Mouse (Mus musculus) spleen, adult 2 months (tissue): Measurements from ENCODE around the gene Tpt1. TPM values are rescaled to one million over a fixed set of nuclear protein-coding genes. Genes with fewer than 3 reads are reported as not detected.

ENCODE experiments used
- DNase-seq, 2 experiments: peaks; one replicate each; pipeline versions ENCODE4 v3.0.0 to v3.0.0-alpha.2; 2012 to 2021; ENCODE audit warnings: low spot score in 2 of 2, low read depth in 1 of 2
- H3K27ac ChIP-seq: fragments of 200-500 bp; 2 replicates; pipeline ENCODE4 v1.5.1; 2012; ENCODE audit warnings: low read length, inconsistent platforms; ENCODE audit not compliant: insufficient read depth
- H3K27me3 ChIP-seq: fragments of 200-500 bp; 2 replicates; pipeline ENCODE4 v1.6.1; 2012; ENCODE audit warnings: mild to moderate bottlenecking, moderate library complexity, low read length, inconsistent platforms; ENCODE audit not compliant: control insufficient read depth, insufficient read depth
- H3K36me3 ChIP-seq: fragments of 200-500 bp; 2 replicates; pipeline ENCODE4 v1.6.1; 2012; ENCODE audit warnings: mild to moderate bottlenecking, low read length, inconsistent platforms; ENCODE audit not compliant: control insufficient read depth, insufficient read depth
- H3K4me1 ChIP-seq: fragments of 200-500 bp; 2 replicates; pipeline ENCODE4 v1.6.1; 2011; ENCODE audit warnings: inconsistent platforms; ENCODE audit not compliant: control insufficient read depth, insufficient read depth, insufficient read length
- H3K4me3 ChIP-seq: fragments of 200-500 bp; 2 replicates; pipeline ENCODE4 v1.5.1; 2011; ENCODE audit warnings: mild to moderate bottlenecking, inconsistent platforms; ENCODE audit not compliant: insufficient read depth, insufficient read length; ENCODE audit errors: extremely low read depth
- CTCF ChIP-seq: fragments of 200-500 bp; IDR thresholded peaks from 2 replicates; pipeline ENCODE4 v1.5.1; 2011; ENCODE audit warnings: mild to moderate bottlenecking, inconsistent platforms; ENCODE audit not compliant: insufficient read depth, insufficient read length, insufficient replicate concordance; ENCODE audit errors: extremely low read depth
- POLR2A ChIP-seq: fragments of 200-500 bp; IDR thresholded peaks from 2 replicates; pipeline ENCODE4 v1.6.1; 2011; ENCODE audit warnings: low read depth, low read length, inconsistent platforms
- WGBS: fragments of 180-500 bp; shearing (Covaris S2); methylation state at CpG from one replicate; pipeline ENCODE4 v1.1.7; 2018; 5-methylcytosine and 5-hydroxymethylcytosine counted together
- polyA plus RNA-seq: library from polyadenylated mRNA; depleted of rRNA; stranded (reverse); fragments of >200 nt; gene quantifications from 2 replicates; pipeline ENCODE4 v1.2.3, GENCODE M21; 2012; rRNA removed

Tpt1 gene
- polyA plus RNA-seq, 1 experiment = 2,473 TPM

- H3K4me1 ChIP-seq = no peaks in the 10 kb centered on the region
- TF ChIP-seq POLR2A (no peak), CTCF (peak; percentile 68; the same call in 1 of the 2 replicates)
- peak; percentile 31 to 58 for DNase-seq
- H3K27me3 ChIP-seq = no peaks in the 10 kb centered on the region
- no peak overlapping the region for H3K27ac ChIP-seq
- no peaks in the 10 kb centered on the region for H3K36me3 ChIP-seq
- H3K4me3 ChIP-seq = no peak overlapping the region
- WGBS = 24% methylated on average over 21 of the region's 21 CpGs
These were observed 31.6 kb downstream of the Tpt1 start for GRCm38 (mm10) chr14:75876320-75877043.

- WGBS = 79% methylated on average over 3 of the region's 3 CpGs
- Histone ChIP-seq H3K27ac (no peak overlapping the region), H3K27me3 (no peaks in the 10 kb centered on the region), H3K36me3 (no peaks in the 10 kb centered on the region), H3K4me3 (no peak overlapping the region), H3K4me1 (no peaks in the 10 kb centered on the region)
- TF ChIP-seq CTCF (no peak), POLR2A (no peak)
- DNase-seq = no peak
These were observed 32.4 kb downstream of the Tpt1 start for GRCm38 (mm10) chr14:75877297-75877696.

- Histone ChIP-seq H3K4me3 (no peak overlapping the region), H3K27me3 (no peaks in the 10 kb centered on the region), H3K27ac (no peak overlapping the region), H3K36me3 (no peaks in the 10 kb centered on the region), H3K4me1 (no peaks in the 10 kb centered on the region)
- WGBS = 55% methylated on average over 8 of the region's 8 CpGs
- DNase-seq = no peak
- no peak for TF ChIP-seq CTCF
These were observed 34.1 kb downstream of the Tpt1 start for GRCm38 (mm10) chr14:75878980-75879379.

GRCm38 (mm10) chr14:75881856-75882255 is 37.0 kb downstream of the Tpt1 start:
- DNase-seq = no peak
- 81% methylated on average over 4 of the region's 4 CpGs for WGBS
- no peak for TF ChIP-seq CTCF
- no peaks in the 10 kb centered on the region for H3K27me3 ChIP-seq
- H3K36me3 ChIP-seq = no peaks in the 10 kb centered on the region
- no peaks in the 10 kb centered on the region for H3K4me1 ChIP-seq
- H3K4me3 ChIP-seq = no peak overlapping the region
- H3K27ac ChIP-seq = no peak overlapping the region

- no peak for DNase-seq
- H3K36me3 ChIP-seq = no peaks in the 10 kb centered on the region
- no peak overlapping the region for H3K4me3 ChIP-seq
- TF ChIP-seq CTCF (no peak), POLR2A (no peak)
- WGBS = 86% methylated on average over 5 of the region's 5 CpGs
- no peak overlapping the region for H3K27ac ChIP-seq
- no peaks in the 10 kb centered on the region for H3K27me3 ChIP-seq
- H3K4me1 ChIP-seq = no peaks in the 10 kb centered on the region
These were observed 38.4 kb downstream of the Tpt1 start for GRCm38 (mm10) chr14:75883330-75883729.

- Histone ChIP-seq H3K27ac (no peak overlapping the region), H3K36me3 (no peaks in the 10 kb centered on the region), H3K4me1 (no peaks in the 10 kb centered on the region), H3K4me3 (no peak overlapping the region), H3K27me3 (no peaks in the 10 kb centered on the region)
- DNase-seq = no peak
- TF ChIP-seq CTCF = no peak
- TF ChIP-seq POLR2A = no peak
- 90% methylated on average over 5 of the region's 5 CpGs for WGBS
These were observed 39.0 kb downstream of the Tpt1 start for GRCm38 (mm10) chr14:75883873-75884272.

GRCm38 (mm10) chr14:75892118-75892517 is 47.2 kb downstream of the Tpt1 start:
- Histone ChIP-seq H3K36me3 (peaks cover 11% of the 10 kb centered on the region), H3K27ac (no peak overlapping the region), H3K4me3 (no peak overlapping the region), H3K4me1 (no peaks in the 10 kb centered on the region), H3K27me3 (no peaks in the 10 kb centered on the region)
- 89% methylated on average over 9 of the region's 9 CpGs for WGBS
- TF ChIP-seq CTCF (no peak), POLR2A (no peak)
- DNase-seq = no peak

Other genes starting within 250 kb of the Tpt1 start
- not detected in 2 replicates for gene Erich6b, start 202.8 kb upstream of the Tpt1 start, polyA plus RNA-seq
- 5.9 and 6.5 TPM in 2 replicates for gene Cog3, start 90.6 kb upstream of the Tpt1 start, polyA plus RNA-seq
- 6.0 and 8.7 TPM in 2 replicates for gene Slc25a30, start 58.1 kb upstream of the Tpt1 start, polyA plus RNA-seq
- not detected in 2 replicates for gene Kctd4, start 109.9 kb downstream of the Tpt1 start, polyA plus RNA-seq
- 1.4 and 1.5 TPM in 2 replicates for gene Gtf2f2, start 165.8 kb downstream of the Tpt1 start, polyA plus RNA-seq